Mouse (Mus musculus): Measurements from ENCODE around the gene Spaca4. TPM values are rescaled to one million over a fixed set of nuclear protein-coding genes. Genes with fewer than 3 reads are reported as not detected.
A peak's percentile ranks its signal among the peaks of the same experiment; 100 is the strongest.

Spaca4 gene
- polyA plus RNA-seq, 1 experiment = not detected

DNA sequence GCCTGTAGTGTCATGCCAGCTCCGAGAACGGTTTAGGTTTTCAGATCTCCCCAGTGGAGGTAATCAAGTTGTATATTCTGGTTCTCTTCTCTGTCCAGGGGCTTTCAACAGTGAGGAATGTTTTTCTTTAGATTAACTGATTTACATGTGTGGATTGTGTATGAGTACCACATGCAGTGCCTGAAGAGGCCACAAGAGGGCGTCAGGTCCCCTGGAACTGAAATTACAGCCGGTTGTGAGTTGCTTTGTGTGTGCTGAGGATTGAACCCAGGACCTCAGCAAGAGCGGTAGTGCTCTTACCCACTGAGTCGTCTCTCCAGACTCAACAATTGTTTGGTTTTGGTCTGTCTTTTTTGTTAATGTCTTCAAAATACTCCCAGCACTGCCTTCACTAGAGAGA is 20.9 kb upstream of the Spaca4 start:
- Histone ChIP-seq H3K4me3 (ENCODE audit: extremely low read depth, insufficient read depth, insufficient read length) (no peak overlapping the region), H3K27ac (ENCODE audit: insufficient read depth, low read length) (no peak overlapping the region), H3K27me3 (ENCODE audit: control insufficient read depth, insufficient read depth, low read length) (no peaks in the 10 kb centered on the region), H3K4me1 (ENCODE audit: control insufficient read depth, insufficient read depth, insufficient read length) (no peaks in the 10 kb centered on the region; the same call in 1 of the 2 replicates), H3K36me3 (ENCODE audit: control insufficient read depth, insufficient read depth, low read length) (no peaks in the 10 kb centered on the region)
- TF ChIP-seq POLR2A (IDR thresholded peaks at IDR 0.05; ENCODE audit: low read depth, low read length) (no peak), CTCF (IDR thresholded peaks at IDR 0.05; ENCODE audit: extremely low read depth, insufficient read depth, insufficient read length, insufficient replicate concordance) (peak; percentile 17; the same call in 1 of the 2 replicates)
- WGBS = 83% methylated on average over 6 of the region's 6 CpGs
- DNase-seq (ENCODE audit: low read depth in 1 of 2, low spot score in 2 of 2) = no peak

DNA sequence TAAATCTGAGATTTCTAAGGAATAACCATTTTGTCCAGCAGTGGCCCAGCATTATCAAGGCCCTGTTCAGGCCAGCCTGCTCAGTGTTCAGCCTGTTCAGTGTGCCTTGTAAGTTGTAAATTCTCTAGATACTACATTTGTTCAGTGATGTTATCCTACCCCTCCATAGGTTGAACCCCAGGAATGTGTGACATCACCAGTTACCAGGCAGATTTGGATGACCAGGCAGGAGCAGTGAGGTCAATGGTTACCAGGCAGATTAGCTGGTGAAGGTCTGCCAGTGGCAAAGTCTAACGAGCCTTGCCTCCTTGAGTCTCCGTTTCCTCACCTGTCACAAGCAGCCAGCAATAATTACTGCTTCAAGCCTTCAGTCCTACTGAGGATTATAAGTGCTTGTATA is 18.8 kb upstream of the Spaca4 start:
- 62% methylated on average over 2 of the region's 2 CpGs for WGBS
- Histone ChIP-seq H3K27me3 (ENCODE audit: control insufficient read depth, insufficient read depth, low read length) (no peaks in the 10 kb centered on the region), H3K4me1 (ENCODE audit: control insufficient read depth, insufficient read depth, insufficient read length) (no peaks in the 10 kb centered on the region; the same call in 1 of the 2 replicates), H3K4me3 (ENCODE audit: extremely low read depth, insufficient read depth, insufficient read length) (no peak overlapping the region), H3K36me3 (ENCODE audit: control insufficient read depth, insufficient read depth, low read length) (no peaks in the 10 kb centered on the region), H3K27ac (ENCODE audit: insufficient read depth, low read length) (no peak overlapping the region)
- TF ChIP-seq CTCF (IDR thresholded peaks at IDR 0.05; ENCODE audit: extremely low read depth, insufficient read depth, insufficient read length, insufficient replicate concordance) (no peak), POLR2A (IDR thresholded peaks at IDR 0.05; ENCODE audit: low read depth, low read length) (no peak)
- DNase-seq (ENCODE audit: low read depth in 1 of 2, low spot score in 2 of 2) = peak; percentile 25 to 36

DNA sequence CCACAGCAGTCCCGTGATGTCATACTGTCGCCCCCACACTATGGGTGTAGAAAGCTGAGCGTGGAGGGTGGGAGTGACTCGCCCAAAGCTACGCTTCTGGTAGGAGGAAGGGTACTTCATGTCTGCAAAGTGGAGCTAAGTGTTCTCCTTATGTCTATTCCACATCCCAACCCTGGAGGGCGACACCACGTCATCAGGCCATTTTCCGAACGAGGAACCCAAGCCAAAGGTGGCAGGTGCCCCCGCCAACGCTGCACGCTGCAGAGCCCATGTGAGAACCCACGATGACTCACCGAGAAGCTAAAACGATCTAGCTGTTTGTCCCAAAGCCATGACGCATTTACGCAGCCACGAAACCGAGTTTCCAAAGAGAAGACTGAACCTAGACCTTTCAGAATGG is 16.7 kb upstream of the Spaca4 start:
- Histone ChIP-seq H3K4me3 (ENCODE audit: extremely low read depth, insufficient read depth, insufficient read length) (peak overlapping the region; percentile 56), H3K4me1 (ENCODE audit: control insufficient read depth, insufficient read depth, insufficient read length) (no peaks in the 10 kb centered on the region; the same call in 1 of the 2 replicates), H3K36me3 (ENCODE audit: control insufficient read depth, insufficient read depth, low read length) (no peaks in the 10 kb centered on the region), H3K27me3 (ENCODE audit: control insufficient read depth, insufficient read depth, low read length) (no peaks in the 10 kb centered on the region), H3K27ac (ENCODE audit: insufficient read depth, low read length) (peak overlapping the region; percentile 31)
- WGBS = 16% methylated on average over 19 of the region's 19 CpGs
- DNase-seq (ENCODE audit: low read depth in 1 of 2, low spot score in 2 of 2) = peak in 1 of 2 experiments; percentile 53
- no peak for TF ChIP-seq POLR2A (IDR thresholded peaks at IDR 0.05; ENCODE audit: low read depth, low read length)
- no peak for TF ChIP-seq CTCF (IDR thresholded peaks at IDR 0.05; ENCODE audit: extremely low read depth, insufficient read depth, insufficient read length, insufficient replicate concordance)

DNA sequence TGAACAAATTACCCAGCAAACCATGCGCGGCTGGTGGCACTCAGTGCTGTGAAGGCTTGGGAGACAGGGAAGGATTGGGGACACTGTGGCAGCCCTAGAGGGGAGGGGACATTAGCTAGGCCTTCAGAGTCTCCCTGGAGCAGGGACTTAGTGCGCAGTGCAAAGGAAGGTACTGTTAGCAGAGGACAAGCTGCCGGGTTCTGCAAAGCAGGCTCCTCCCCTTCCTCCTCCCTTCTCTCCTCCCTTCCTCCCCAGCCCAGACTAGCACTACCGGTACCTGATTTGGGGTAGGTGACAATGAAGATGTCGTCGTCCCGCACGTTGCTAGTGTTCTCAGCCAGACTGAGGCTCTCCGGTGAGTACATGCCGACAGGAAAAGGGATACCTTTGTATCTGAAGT is 16.2 kb upstream of the Spaca4 start:
- 10% methylated on average over 11 of the region's 11 CpGs for WGBS
- Histone ChIP-seq H3K4me3 (ENCODE audit: extremely low read depth, insufficient read depth, insufficient read length) (peak overlapping the region; percentile 56), H3K36me3 (ENCODE audit: control insufficient read depth, insufficient read depth, low read length) (no peaks in the 10 kb centered on the region), H3K27me3 (ENCODE audit: control insufficient read depth, insufficient read depth, low read length) (no peaks in the 10 kb centered on the region), H3K27ac (ENCODE audit: insufficient read depth, low read length) (peak overlapping the region; percentile 61), H3K4me1 (ENCODE audit: control insufficient read depth, insufficient read depth, insufficient read length) (no peaks in the 10 kb centered on the region; the same call in 1 of the 2 replicates)
- no peak for TF ChIP-seq CTCF (IDR thresholded peaks at IDR 0.05; ENCODE audit: extremely low read depth, insufficient read depth, insufficient read length, insufficient replicate concordance)
- TF ChIP-seq POLR2A (IDR thresholded peaks at IDR 0.05; ENCODE audit: low read depth, low read length) = peak; percentile 93
- DNase-seq (ENCODE audit: low read depth in 1 of 2, low spot score in 2 of 2) = peak; percentile 48 to 59

DNA sequence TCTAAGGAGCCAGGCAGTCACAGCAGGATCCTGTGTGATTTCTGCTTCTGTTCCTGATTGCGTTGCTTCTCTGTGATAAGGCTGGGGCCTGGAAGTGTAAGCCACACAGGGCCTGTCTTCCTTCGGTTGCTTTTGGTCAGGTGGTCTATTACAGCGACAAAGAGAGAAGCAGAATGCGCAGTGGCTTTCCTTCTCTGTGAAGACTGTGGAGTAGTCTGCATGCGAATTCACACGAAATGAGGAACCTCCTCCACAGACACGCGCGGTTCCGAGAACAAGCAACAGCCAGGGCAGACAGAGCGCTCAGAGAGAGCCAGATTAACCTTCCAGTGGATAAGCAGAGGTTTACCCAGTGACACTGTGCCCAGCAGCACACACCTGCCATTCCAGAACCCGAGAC is 15.7 kb upstream of the Spaca4 start:
- no peak for DNase-seq (ENCODE audit: low read depth in 1 of 2, low spot score in 2 of 2)
- no peak for TF ChIP-seq CTCF (IDR thresholded peaks at IDR 0.05; ENCODE audit: extremely low read depth, insufficient read depth, insufficient read length, insufficient replicate concordance)
- TF ChIP-seq POLR2A (IDR thresholded peaks at IDR 0.05; ENCODE audit: low read depth, low read length) = no peak
- H3K4me3 ChIP-seq (ENCODE audit: extremely low read depth, insufficient read depth, insufficient read length) = peak overlapping the region; percentile 36; the same call in 1 of the 2 replicates
- no peaks in the 10 kb centered on the region for H3K36me3 ChIP-seq (ENCODE audit: control insufficient read depth, insufficient read depth, low read length)
- WGBS = 35% methylated on average over 12 of the region's 12 CpGs
- H3K27ac ChIP-seq (ENCODE audit: insufficient read depth, low read length) = peak overlapping the region; percentile 61
- no peaks in the 10 kb centered on the region; the same call in 1 of the 2 replicates for H3K4me1 ChIP-seq (ENCODE audit: control insufficient read depth, insufficient read depth, insufficient read length)
- H3K27me3 ChIP-seq (ENCODE audit: control insufficient read depth, insufficient read depth, low read length) = no peaks in the 10 kb centered on the region

DNA sequence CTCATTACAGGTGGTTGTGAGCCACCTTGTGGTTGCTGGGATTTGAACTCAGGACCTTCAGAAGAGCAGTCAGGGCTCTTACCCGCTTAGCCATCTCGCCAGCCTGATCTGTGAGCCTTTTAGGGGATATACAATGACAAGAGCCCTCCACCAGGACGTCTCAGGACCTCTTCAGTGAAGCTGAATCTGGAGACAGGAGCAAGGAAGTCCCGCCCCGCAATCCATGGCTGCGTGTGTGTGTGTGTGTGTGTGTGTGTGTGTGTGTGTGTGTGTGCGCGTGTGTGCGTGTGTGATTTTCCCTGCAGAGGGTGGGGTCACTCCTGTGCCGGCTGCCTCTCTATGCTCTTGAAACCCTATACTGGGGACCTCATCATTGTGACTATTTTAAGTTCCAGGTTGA is 14.2 kb upstream of the Spaca4 start:
- no peaks in the 10 kb centered on the region for H3K36me3 ChIP-seq (ENCODE audit: control insufficient read depth, insufficient read depth, low read length)
- TF ChIP-seq CTCF (IDR thresholded peaks at IDR 0.05; ENCODE audit: extremely low read depth, insufficient read depth, insufficient read length, insufficient replicate concordance) = no peak
- no peak for TF ChIP-seq POLR2A (IDR thresholded peaks at IDR 0.05; ENCODE audit: low read depth, low read length)
- H3K4me1 ChIP-seq (ENCODE audit: control insufficient read depth, insufficient read depth, insufficient read length) = no peaks in the 10 kb centered on the region; the same call in 1 of the 2 replicates
- 73% methylated on average over 10 of the region's 10 CpGs for WGBS
- DNase-seq (ENCODE audit: low read depth in 1 of 2, low spot score in 2 of 2) = no peak
- H3K27ac ChIP-seq (ENCODE audit: insufficient read depth, low read length) = no peak overlapping the region
- no peaks in the 10 kb centered on the region for H3K27me3 ChIP-seq (ENCODE audit: control insufficient read depth, insufficient read depth, low read length)
- no peak overlapping the region for H3K4me3 ChIP-seq (ENCODE audit: extremely low read depth, insufficient read depth, insufficient read length)

DNA sequence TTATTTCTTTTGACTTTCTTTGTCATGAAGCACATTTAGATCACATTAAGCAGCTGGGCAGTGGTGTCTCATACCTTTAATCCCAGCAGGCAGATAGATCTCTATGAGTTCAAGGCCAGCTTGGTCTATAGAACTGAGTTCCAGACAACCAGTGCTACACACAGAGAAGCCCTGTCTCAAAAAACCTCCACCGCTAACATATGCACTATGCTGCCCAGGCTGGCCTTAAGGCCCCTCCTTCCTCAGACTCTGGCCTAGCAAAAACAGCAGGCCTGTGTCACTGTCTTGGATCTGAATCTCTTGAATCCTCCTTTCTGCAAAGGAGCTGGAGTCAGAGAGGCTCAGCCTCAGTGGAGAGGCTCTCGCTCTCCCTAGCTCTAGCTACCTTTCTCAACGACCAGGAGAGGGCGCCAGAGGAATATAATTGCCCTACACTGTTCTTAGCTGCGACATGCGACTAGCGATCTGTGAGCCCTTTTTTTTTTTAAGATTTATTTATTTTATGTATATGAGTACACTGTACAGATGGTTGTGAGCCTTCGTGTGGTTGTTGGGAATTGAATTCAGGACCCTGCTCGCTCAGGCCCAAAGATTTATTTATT is 13.7 kb upstream of the Spaca4 start:
- Histone ChIP-seq H3K27ac (ENCODE audit: insufficient read depth, low read length) (no peak overlapping the region), H3K27me3 (ENCODE audit: control insufficient read depth, insufficient read depth, low read length) (no peaks in the 10 kb centered on the region), H3K4me1 (ENCODE audit: control insufficient read depth, insufficient read depth, insufficient read length) (no peaks in the 10 kb centered on the region; the same call in 1 of the 2 replicates), H3K4me3 (ENCODE audit: extremely low read depth, insufficient read depth, insufficient read length) (no peak overlapping the region), H3K36me3 (ENCODE audit: control insufficient read depth, insufficient read depth, low read length) (no peaks in the 10 kb centered on the region)
- 9% methylated on average over 9 of the region's 9 CpGs for WGBS
- DNase-seq (ENCODE audit: low read depth in 1 of 2, low spot score in 2 of 2) = peak; percentile 80 to 83
- TF ChIP-seq CTCF (IDR thresholded peaks at IDR 0.05; ENCODE audit: extremely low read depth, insufficient read depth, insufficient read length, insufficient replicate concordance) (peak; percentile 75; the same call in 1 of the 2 replicates), POLR2A (IDR thresholded peaks at IDR 0.05; ENCODE audit: low read depth, low read length) (no peak)
